Mouse (Mus musculus) C2C12 (cell line): ENCODE measurements at regions not wholly inside any gene's neighbourhood (a gene's known extent, or its start where the extent isn't known, plus 50 kb on each side); places are given as distances from the start of the nearest gene placed in this dataset.

Experiments used
- H3K27me3 ChIP-seq: one replicate; pipeline ENCODE4 v1.6.1; 2011; ENCODE audit not compliant: control insufficient read depth, insufficient read depth, insufficient read length
- H3K36me3 ChIP-seq: one replicate; pipeline ENCODE4 v1.6.1; 2011; ENCODE audit not compliant: control insufficient read depth, insufficient read depth
- H3K4me3 ChIP-seq: one replicate; pipeline ENCODE4 v1.5.1; 2011; ENCODE audit warnings: mild to moderate bottlenecking, control low read depth; ENCODE audit not compliant: poor library complexity, insufficient read depth, severe bottlenecking
- H3K79me2 ChIP-seq: one replicate; pipeline ENCODE4 v1.6.1; 2011; ENCODE audit not compliant: control insufficient read depth, insufficient read depth
- H3K79me3 ChIP-seq: one replicate; pipeline ENCODE4 v1.6.1; 2011; ENCODE audit warnings: low read depth, control low read depth
- H3ac ChIP-seq: one replicate; pipeline ENCODE3; 2011; ENCODE audit warnings: low read depth; ENCODE audit not compliant: control insufficient read depth, insufficient read length
- CEBPB ChIP-seq: IDR thresholded peaks from one replicate; pipeline ENCODE4 v1.6.1; 2011; ENCODE audit warnings: low read depth, mild to moderate bottlenecking, control low read depth, moderate library complexity
- CTCF ChIP-seq: IDR thresholded peaks from one replicate; pipeline ENCODE4 v1.5.1; 2011; ENCODE audit not compliant: control insufficient read depth, insufficient read depth, insufficient read length
- FOSL1 ChIP-seq: IDR thresholded peaks from one replicate; pipeline ENCODE4 v1.8.0; 2011; ENCODE audit warnings: mild to moderate bottlenecking, low read length; ENCODE audit not compliant: poor library complexity, insufficient read depth, severe bottlenecking
- MAX ChIP-seq: IDR thresholded peaks from one replicate; pipeline ENCODE4 v1.6.1; 2011; ENCODE audit warnings: mild to moderate bottlenecking, control low read depth
- MYOD1 ChIP-seq: IDR thresholded peaks from one replicate; pipeline ENCODE4 v1.6.1; 2011; ENCODE audit warnings: low read depth; ENCODE audit not compliant: control insufficient read depth, insufficient read length
- MYOG ChIP-seq: IDR thresholded peaks from one replicate; pipeline ENCODE4 v1.6.1; 2011; ENCODE audit not compliant: control insufficient read depth, insufficient read length; ENCODE audit errors: extremely low read depth
- USF1 ChIP-seq: IDR thresholded peaks from one replicate; pipeline ENCODE4 v1.6.1; 2011; ENCODE audit warnings: low read depth, mild to moderate bottlenecking, control low read depth, moderate library complexity

- Histone ChIP-seq H3ac (no peak overlapping the region), H3K79me2 (no peaks in the 10 kb centered on the region), H3K4me3 (no peak overlapping the region), H3K79me3 (no peaks in the 10 kb centered on the region), H3K27me3 (peaks cover 3% of the 10 kb centered on the region), H3K36me3 (no peaks in the 10 kb centered on the region)
- no peak for TF ChIP-seq CTCF
- no peak for TF ChIP-seq USF1
- no peak for TF ChIP-seq MYOD1
- TF ChIP-seq FOSL1, result no peak
- no peak for TF ChIP-seq CEBPB
- no peak for TF ChIP-seq MAX
- no peak for TF ChIP-seq MYOG
Measured at GRCm38 (mm10) chr6:89259406-89259994, 102.9 kb downstream of the Plxna1 start.

- Histone ChIP-seq H3K79me2 (no peaks in the 10 kb centered on the region), H3ac (no peak overlapping the region), H3K79me3 (no peaks in the 10 kb centered on the region), H3K27me3 (peaks cover 5% of the 10 kb centered on the region), H3K4me3 (no peak overlapping the region), H3K36me3 (no peaks in the 10 kb centered on the region)
- TF ChIP-seq USF1 (no peak), MAX (no peak), CTCF (no peak), MYOD1 (no peak), FOSL1 (no peak), CEBPB (no peak), MYOG (no peak)
Measured at GRCm38 (mm10) chr6:89262958-89263357, 99.5 kb downstream of the Plxna1 start.

- TF ChIP-seq FOSL1 (no peak), MAX (no peak), USF1 (no peak), MYOG (no peak), MYOD1 (no peak), CTCF (no peak), CEBPB (no peak)
- H3K4me3 ChIP-seq, result no peak overlapping the region
- no peaks in the 10 kb centered on the region for H3K79me2 ChIP-seq
- no peaks in the 10 kb centered on the region for H3K79me3 ChIP-seq
- H3K36me3 ChIP-seq, result no peaks in the 10 kb centered on the region
- H3K27me3 ChIP-seq, result peaks cover 10% of the 10 kb centered on the region
- H3ac ChIP-seq, result no peak overlapping the region
Measured at GRCm38 (mm10) chr6:89265296-89265695, 97.1 kb downstream of the Plxna1 start.
